Mouse (Mus musculus) liver, embryonic 11.5 days (tissue): ENCODE measurements around the gene Ssr2. TPM values are rescaled to one million over a fixed set of nuclear protein-coding genes. Genes with fewer than 3 reads are reported as not detected.

Experiments
- ATAC-seq: fragments of 200-750 bp; cut with Nextera tagmentation; replicated peaks from 2 replicates; pipeline ENCODE4 v1.8.0; 2017; ENCODE audit warnings: moderate number of reproducible peaks, mild to moderate bottlenecking, moderate TSS enrichment, moderate library complexity; ENCODE audit not compliant: low FRiP score
- DNase-seq: peaks from one replicate; pipeline ENCODE4 v3.0.0-alpha.2; 2017; ENCODE audit warnings: low spot score
- H3K27ac ChIP-seq: fragments of 300-500 bp; sonication (generic); 2 replicates; pipeline ENCODE4 v1.5.1; 2014; ENCODE audit warnings: mild to moderate bottlenecking, low read depth, low read length, control low read depth
- H3K27me3 ChIP-seq: fragments of 300-500 bp; sonication (generic); replicated peaks from 2 replicates; pipeline ENCODE4 v1.6.1; 2014; ENCODE audit warnings: low read length, mixed read lengths; ENCODE audit not compliant: control insufficient read depth, insufficient read depth
- H3K36me3 ChIP-seq: fragments of 300-500 bp; sonication (generic); 2 replicates; pipeline ENCODE4 v1.6.1; 2014; ENCODE audit warnings: mild to moderate bottlenecking, low read length, moderate library complexity, mixed read lengths; ENCODE audit not compliant: control insufficient read depth, insufficient read depth
- H3K4me1 ChIP-seq: fragments of 300-500 bp; sonication (generic); replicated peaks from 2 replicates; pipeline ENCODE4 v1.6.1; 2014; ENCODE audit warnings: low read length, mixed read lengths; ENCODE audit not compliant: control insufficient read depth, insufficient read depth
- H3K4me2 ChIP-seq: fragments of 300-500 bp; sonication (generic); 2 replicates; pipeline ENCODE4 v1.6.1; 2014; ENCODE audit warnings: mild to moderate bottlenecking, control low read depth, moderate library complexity
- H3K4me3 ChIP-seq: fragments of 300-500 bp; sonication (generic); 2 replicates; pipeline ENCODE4 v1.5.1; 2014; ENCODE audit warnings: low read depth, low read length, control low read depth
- H3K9ac ChIP-seq: fragments of 300-500 bp; sonication (generic); 2 replicates; pipeline ENCODE4 v1.6.1; 2014; ENCODE audit warnings: low read depth, low read length, control low read depth
- H3K9me3 ChIP-seq: fragments of 300-500 bp; sonication (generic); 2 replicates; pipeline ENCODE4 v1.6.1; 2016; ENCODE audit warnings: low read length, inconsistent platforms, mixed read lengths; ENCODE audit not compliant: control insufficient read depth
- WGBS: fragments of 180-500 bp; shearing (Covaris S2); extraction: QIAGEN DNeasy Blood & Tissue Kit; methylation state at CpG from one replicate; pipeline ENCODE4 v1.1.7; 2014; 5-methylcytosine and 5-hydroxymethylcytosine counted together
- polyA plus RNA-seq: library from polyadenylated mRNA; unstranded; fragments of >200 nt; fragmentation: Nextera tagmentation; extraction: Ambion mirVana; gene quantifications from 2 replicates; pipeline ENCODE4 v1.2.1, GENCODE M21; 2014

Ssr2 gene
- polyA plus RNA-seq, 1 experiment from 2014 or later: 307 TPM

GRCm38 (mm10) chr3:88626316-88626715, 50.6 kb downstream of the Ssr2 start:
- no peak overlapping the region; the same call in 1 of the 2 replicates for H3K9ac ChIP-seq
- no peak for ATAC-seq
- H3K4me3 ChIP-seq: no peak overlapping the region

GRCm38 (mm10) chr3:88627114-88627513, 51.4 kb downstream of the Ssr2 start:
- Histone ChIP-seq H3K4me3 (no peak overlapping the region), H3K27ac (peak overlapping the region; percentile 42; the same call in 1 of the 2 replicates), H3K36me3 (peaks cover 23% of the 10 kb centered on the region), H3K4me2 (peak overlapping the region; percentile 32; the same call in 1 of the 2 replicates), H3K9me3 (no peaks in the 10 kb centered on the region), H3K9ac (no peak overlapping the region), H3K27me3 (no peaks in the 10 kb centered on the region), H3K4me1 (peaks cover 63% of the 10 kb centered on the region)
- DNase-seq (no peak), ATAC-seq (peak; percentile 83)
- WGBS: 18% methylated on average over 4 of the region's 4 CpGs

More at GRCm38 (mm10) chr3:88626316-88626715, 50.6 kb downstream of the Ssr2 start:
- peaks cover 58% of the 10 kb centered on the region for H3K4me1 ChIP-seq
- H3K36me3 ChIP-seq: peaks cover 16% of the 10 kb centered on the region
- H3K9me3 ChIP-seq: no peaks in the 10 kb centered on the region
- no peak for DNase-seq
- H3K4me2 ChIP-seq: 0 out of 2 replicates have a peak overlapping the region, but pooled peaks have one; percentile 8
- H3K27ac ChIP-seq: peak overlapping the region; percentile 42; the same call in 1 of the 2 replicates
- WGBS: 67% methylated on average over 7 of the region's 7 CpGs
- H3K27me3 ChIP-seq: no peaks in the 10 kb centered on the region

- H3K4me2 ChIP-seq: peak overlapping the region; percentile 32
- no peak for DNase-seq
- H3K4me3 ChIP-seq: no peak overlapping the region
- H3K9me3 ChIP-seq: no peaks in the 10 kb centered on the region
- peaks cover 60% of the 10 kb centered on the region for H3K4me1 ChIP-seq
- no peaks in the 10 kb centered on the region for H3K27me3 ChIP-seq
- peaks cover 26% of the 10 kb centered on the region for H3K36me3 ChIP-seq
- no peak overlapping the region for H3K9ac ChIP-seq
- no peak for ATAC-seq
- H3K27ac ChIP-seq: no peak overlapping the region
- whole genome bisulfite sequencing: 62% methylated on average over 2 of the region's 2 CpGs
Measured at GRCm38 (mm10) chr3:88627535-88627934, 51.9 kb downstream of the Ssr2 start.

DNA sequence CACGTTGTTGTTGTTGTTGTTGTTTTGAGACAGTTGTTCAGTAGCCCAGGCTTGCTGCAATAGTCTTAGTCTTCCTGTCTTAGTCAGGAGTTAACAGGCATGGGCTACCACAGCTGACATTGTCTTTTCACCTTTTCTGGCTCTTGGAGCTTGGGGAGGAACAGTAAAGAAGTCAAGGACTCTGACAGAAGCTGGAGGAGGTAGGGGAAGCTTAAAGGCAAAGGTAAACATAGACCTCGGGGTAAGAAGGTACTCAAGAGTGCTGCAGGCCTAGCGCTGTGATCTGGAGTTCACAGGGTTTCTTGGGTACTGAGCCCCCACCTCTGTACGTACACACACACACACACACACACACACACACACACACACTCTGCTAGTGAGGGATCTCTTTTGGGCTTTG, 53.1 kb downstream of the Ssr2 start:
- Histone ChIP-seq H3K4me2 (no peak overlapping the region), H3K27ac (no peak overlapping the region; the same call in 1 of the 2 replicates), H3K27me3 (no peaks in the 10 kb centered on the region), H3K9ac (0 out of 2 replicates have a peak overlapping the region, but pooled peaks have one; percentile 9), H3K36me3 (peaks cover 34% of the 10 kb centered on the region), H3K4me1 (peaks cover 56% of the 10 kb centered on the region), H3K4me3 (no peak overlapping the region), H3K9me3 (no peaks in the 10 kb centered on the region)
- WGBS: 56% methylated on average over 4 of the region's 4 CpGs
- DNase-seq: no peak
- no peak for ATAC-seq

DNA sequence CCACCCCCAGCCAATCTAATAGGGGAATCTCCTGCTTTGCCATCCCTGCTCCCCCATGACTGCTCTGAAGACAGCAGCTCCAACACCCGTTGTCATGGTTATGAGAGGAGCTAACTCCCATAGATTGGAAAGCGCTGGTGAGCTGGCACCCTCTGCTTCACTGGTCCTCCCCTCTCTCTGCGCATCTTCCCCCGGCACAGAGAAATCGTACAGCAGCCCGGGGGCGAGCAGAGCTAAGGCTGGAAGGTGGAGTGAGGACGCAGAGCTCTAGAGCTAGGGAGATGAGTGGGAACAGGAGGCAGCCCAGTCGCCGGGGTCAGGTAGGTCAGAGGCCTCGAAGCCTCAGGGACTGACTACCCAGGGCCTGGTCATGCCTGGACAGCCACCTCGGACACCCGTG, 53.6 kb downstream of the Ssr2 start:
- 81% methylated on average over 13 of the region's 13 CpGs for WGBS
- DNase-seq (no peak), ATAC-seq (no peak)
- H3K27ac ChIP-seq: no peak overlapping the region; the same call in 1 of the 2 replicates
- no peaks in the 10 kb centered on the region for H3K9me3 ChIP-seq
- peaks cover 36% of the 10 kb centered on the region for H3K36me3 ChIP-seq
- peaks cover 52% of the 10 kb centered on the region for H3K4me1 ChIP-seq
- no peak overlapping the region for H3K4me3 ChIP-seq
- no peak overlapping the region for H3K4me2 ChIP-seq
- no peak overlapping the region; the same call in 1 of the 2 replicates for H3K9ac ChIP-seq
- H3K27me3 ChIP-seq: no peaks in the 10 kb centered on the region

DNA sequence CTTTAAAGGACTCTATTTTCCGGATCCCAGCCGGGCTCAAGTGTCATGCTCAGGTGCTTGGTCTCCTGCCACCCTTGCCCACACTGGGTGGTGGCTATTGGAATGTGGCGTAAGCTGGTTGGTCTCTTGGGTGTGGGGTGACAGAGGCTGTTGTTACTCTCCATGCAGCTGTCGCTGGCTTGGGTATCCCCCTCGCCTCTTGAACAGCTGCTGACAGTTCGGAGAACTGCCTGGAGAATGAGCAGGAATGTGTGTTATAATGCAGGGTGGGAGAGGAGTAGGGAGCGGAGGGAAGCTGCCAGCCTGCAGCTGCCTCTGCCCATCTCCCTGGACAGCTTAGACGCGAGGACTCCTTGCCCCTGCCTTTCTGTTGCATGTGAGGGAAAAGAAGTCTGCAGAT, 54.3 kb downstream of the Ssr2 start:
- no peak overlapping the region for H3K4me2 ChIP-seq
- H3K9me3 ChIP-seq: no peaks in the 10 kb centered on the region
- H3K9ac ChIP-seq: no peak overlapping the region
- peaks cover 44% of the 10 kb centered on the region for H3K4me1 ChIP-seq
- H3K4me3 ChIP-seq: no peak overlapping the region
- no peaks in the 10 kb centered on the region for H3K27me3 ChIP-seq
- DNase-seq (no peak), ATAC-seq (no peak)
- H3K36me3 ChIP-seq: peaks cover 44% of the 10 kb centered on the region
- WGBS: 76% methylated on average over 9 of the region's 9 CpGs
- H3K27ac ChIP-seq: 0 out of 2 replicates have a peak overlapping the region, but pooled peaks have one; percentile 11

GRCm38 (mm10) chr3:88630849-88631341, 55.2 kb downstream of the Ssr2 start:
- Histone ChIP-seq H3K36me3 (peaks cover 52% of the 10 kb centered on the region), H3K4me3 (no peak overlapping the region), H3K27me3 (no peaks in the 10 kb centered on the region), H3K9me3 (no peaks in the 10 kb centered on the region), H3K4me2 (no peak overlapping the region; the same call in 1 of the 2 replicates), H3K9ac (no peak overlapping the region), H3K27ac (0 out of 2 replicates have a peak overlapping the region, but pooled peaks have one; percentile 42), H3K4me1 (peaks cover 36% of the 10 kb centered on the region)
- no peak for DNase-seq
- no peak for ATAC-seq
- 54% methylated on average over 6 of the region's 6 CpGs for WGBS

- ATAC-seq: 0 out of 2 replicates have a peak, but pooled peaks have one; percentile 24
- no peak overlapping the region for H3K27ac ChIP-seq
- H3K4me3 ChIP-seq: no peak overlapping the region
- no peaks in the 10 kb centered on the region for H3K27me3 ChIP-seq
- DNase-seq: no peak
- no peak overlapping the region for H3K4me2 ChIP-seq
- peaks cover 26% of the 10 kb centered on the region for H3K4me1 ChIP-seq
- H3K36me3 ChIP-seq: peaks cover 64% of the 10 kb centered on the region
- H3K9ac ChIP-seq: no peak overlapping the region
- no peaks in the 10 kb centered on the region for H3K9me3 ChIP-seq
- WGBS: 73% methylated on average over 12 of the region's 12 CpGs
Measured at GRCm38 (mm10) chr3:88631921-88632587, 56.4 kb downstream of the Ssr2 start.
